Mouse (Mus musculus) MEL (cell line): ENCODE measurements around the gene Stmn1.

Experiments
- CHD2 ChIP-seq: IDR thresholded peaks from 2 replicates; pipeline ENCODE4 v1.6.1; 2011; ENCODE audit warnings: low read length, improper control_type of control experiment
- CTCF ChIP-seq, 3 experiments: IDR thresholded peaks in 2 of 3; conservative IDR thresholded peaks in 1 of 3; 2 replicates each; pipeline ENCODE4 v1.5.1; 2011 to 2012; ENCODE audit warnings: low read length in 3 of 3, low read depth in 2 of 3, mild to moderate bottlenecking in 2 of 3, improper control_type of control experiment in 1 of 3, inconsistent platforms in 1 of 3, mixed read lengths in 1 of 3, moderate library complexity in 1 of 3; ENCODE audit not compliant: control insufficient read depth in 1 of 3, insufficient read depth in 1 of 3, poor library complexity in 1 of 3, severe bottlenecking in 1 of 3
- EP300 ChIP-seq, 2 experiments: IDR thresholded peaks; 2 replicates each; pipeline ENCODE4 v1.6.1; 2011; ENCODE audit warnings: improper control_type of control experiment in 2 of 2, low read length in 2 of 2, low read depth in 1 of 2, mild to moderate bottlenecking in 1 of 2
- TBP ChIP-seq: IDR thresholded peaks from 2 replicates; pipeline ENCODE4 v1.8.0; 2011; ENCODE audit warnings: low read depth, low read length, improper control_type of control experiment
- USF2 ChIP-seq, 2 experiments: IDR thresholded peaks; 2 replicates each; pipeline ENCODE4 v1.6.1; 2011 to 2012; ENCODE audit warnings: improper control_type of control experiment in 2 of 2, low read length in 2 of 2, borderline replicate concordance in 1 of 2, inconsistent platforms in 1 of 2, low read depth in 1 of 2, mild to moderate bottlenecking in 1 of 2; ENCODE audit not compliant: insufficient read depth in 1 of 2

DNA sequence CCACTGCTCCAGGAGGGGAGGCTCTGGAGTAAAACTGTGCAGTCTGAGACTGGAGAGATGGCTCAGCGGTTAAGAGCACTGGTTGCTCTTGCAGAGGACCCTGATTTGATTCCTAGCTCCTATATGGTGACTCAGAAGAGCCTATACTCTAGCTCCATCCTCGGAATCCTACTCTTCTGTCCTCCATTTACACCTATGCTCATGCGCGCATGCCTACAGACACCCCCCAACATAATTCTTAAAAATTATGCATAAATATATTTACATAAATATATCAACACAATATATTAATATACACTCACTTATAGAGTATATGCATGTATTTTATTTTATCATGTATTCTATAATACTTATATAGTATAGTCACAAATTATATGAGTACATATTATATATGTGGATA lies 42.3 kb downstream of the Stmn1 start:
- no peak for TF ChIP-seq CTCF (IDR thresholded peaks at IDR 0.05 in 2 of 3, conservative IDR thresholded peaks at IDR 0.05 in 1 of 3; ENCODE audit: control insufficient read depth in 1 of 3, insufficient read depth in 1 of 3, low read depth in 2 of 3, low read length in 3 of 3, poor library complexity in 1 of 3, severe bottlenecking in 1 of 3)
- TF ChIP-seq TBP = no peak
- no peak for TF ChIP-seq EP300 (IDR thresholded peaks at IDR 0.05; ENCODE audit: low read depth in 1 of 2, low read length in 2 of 2)
- no peak for TF ChIP-seq USF2 (IDR thresholded peaks at IDR 0.05; ENCODE audit: borderline replicate concordance in 1 of 2, insufficient read depth in 1 of 2, low read depth in 1 of 2, low read length in 2 of 2)
- TF ChIP-seq CHD2 = no peak
